Mouse (Mus musculus) forebrain, embryonic 14.5 days (tissue): ENCODE results near the gene Krtap19-2. TPM values are rescaled to one million over a fixed set of nuclear protein-coding genes. Genes with fewer than 3 reads are reported as not detected.

Experiments
- ATAC-seq: fragments of 200-750 bp; cut with Nextera tagmentation; 2 replicates; pipeline ENCODE4 v1.8.0; 2017; ENCODE audit warnings: mild to moderate bottlenecking, moderate library complexity
- DNase-seq: peaks from one replicate; pipeline ENCODE4 v3.0.0-alpha.2; 2015; ENCODE audit warnings: low spot score
- H3K27ac ChIP-seq: fragments of 300-500 bp; sonication (generic); 2 replicates; pipeline ENCODE4 v1.5.1; 2014; ENCODE audit warnings: low read depth, mild to moderate bottlenecking, control low read depth, low read length, moderate library complexity
- H3K27me3 ChIP-seq: fragments of 300-500 bp; sonication (generic); replicated peaks from 2 replicates; pipeline ENCODE4 v1.6.1; 2014; ENCODE audit warnings: low read length, control low read depth, mixed read lengths; ENCODE audit not compliant: control insufficient read depth, insufficient read depth
- H3K36me3 ChIP-seq: fragments of 300-500 bp; sonication (generic); 2 replicates; pipeline ENCODE4 v1.6.1; 2014; ENCODE audit warnings: low read length, control low read depth; ENCODE audit not compliant: control insufficient read depth, insufficient read depth
- H3K4me1 ChIP-seq: fragments of 300-500 bp; sonication (generic); 2 replicates; pipeline ENCODE4 v1.6.1; 2014; ENCODE audit warnings: antibody characterized with exemption, low read length, control low read depth; ENCODE audit not compliant: control insufficient read depth, insufficient read depth
- H3K4me2 ChIP-seq: fragments of 300-500 bp; sonication (generic); 2 replicates; pipeline ENCODE4 v1.6.1; 2014; ENCODE audit warnings: mild to moderate bottlenecking, control low read depth, low read length
- H3K4me3 ChIP-seq: fragments of 300-500 bp; sonication (generic); 2 replicates; pipeline ENCODE4 v1.5.1; 2014; ENCODE audit warnings: low read depth, low read length, control low read depth
- H3K9ac ChIP-seq: fragments of 300-500 bp; sonication (generic); 2 replicates; pipeline ENCODE4 v1.6.1; 2014; ENCODE audit warnings: mild to moderate bottlenecking, low read length, control low read depth, moderate library complexity
- H3K9me3 ChIP-seq: fragments of 300-500 bp; sonication (generic); replicated peaks from 2 replicates; pipeline ENCODE4 v1.6.1; 2016; ENCODE audit warnings: low read length, control low read depth, mixed read lengths; ENCODE audit not compliant: control insufficient read depth
- WGBS: fragments of 180-500 bp; shearing (Covaris S2); extraction: QIAGEN DNeasy Blood & Tissue Kit; methylation state at CpG from one replicate; pipeline ENCODE4 v1.1.7; 2014; 5-methylcytosine and 5-hydroxymethylcytosine counted together
- polyA plus RNA-seq: library from polyadenylated mRNA; unstranded; fragments of >200 nt; fragmentation: Nextera tagmentation; extraction: Ambion mirVana; gene quantifications from 2 replicates; pipeline ENCODE4 v1.2.1, GENCODE M21; 2014

The Krtap19-2 gene
- polyA plus RNA-seq, 1 experiment from 2014 or later = not detected

DNA sequence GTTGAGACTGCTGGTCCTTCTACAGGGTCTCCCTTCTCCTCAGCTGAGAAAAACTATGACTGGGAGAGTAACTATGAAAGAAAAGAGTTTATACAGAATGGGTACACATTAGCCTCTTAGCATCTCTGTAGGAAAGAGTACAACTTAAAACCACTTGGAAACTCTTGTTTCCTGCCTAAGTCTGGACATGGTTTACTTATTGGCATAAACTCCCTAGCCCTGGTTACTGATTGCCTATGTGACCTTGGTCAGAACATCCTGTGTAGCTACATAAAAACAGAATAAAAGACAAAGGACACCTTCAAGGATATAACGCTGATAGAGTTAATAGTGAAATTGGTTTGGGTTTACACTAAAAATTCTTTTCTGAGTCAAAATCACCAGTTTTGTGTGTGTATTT lies 26.7 kb downstream of the Krtap19-2 start:
- 92% methylated on average over 1 of the region's 1 CpGs for WGBS
- H3K4me2 ChIP-seq = no peak overlapping the region

DNA sequence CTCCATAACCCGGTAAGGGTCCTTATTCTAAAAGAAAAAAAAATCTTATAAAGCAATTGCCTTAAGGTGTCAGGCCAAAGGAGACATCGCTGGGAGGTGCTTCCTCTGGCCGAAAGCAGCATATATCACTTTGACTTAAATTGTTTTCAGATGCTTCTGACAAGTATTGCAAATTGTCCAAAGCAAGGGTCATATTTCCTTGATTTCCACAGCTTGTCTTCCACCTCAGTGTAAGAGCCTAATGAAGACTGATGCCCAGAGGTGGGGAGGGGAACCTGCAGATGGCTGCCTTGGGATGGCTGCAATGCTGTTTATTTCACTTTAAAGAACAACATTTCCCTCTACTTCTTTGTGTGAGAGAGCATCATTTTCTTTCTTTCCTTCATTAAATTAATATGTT lies 47.1 kb downstream of the Krtap19-2 start:
- Histone ChIP-seq H3K27me3 (no peaks in the 10 kb centered on the region), H3K9me3 (no peaks in the 10 kb centered on the region), H3K4me2 (no peak overlapping the region), H3K4me1 (no peaks in the 10 kb centered on the region), H3K27ac (no peak overlapping the region), H3K9ac (no peak overlapping the region), H3K36me3 (no peaks in the 10 kb centered on the region), H3K4me3 (no peak overlapping the region)
- DNase-seq = no peak
- 82% methylated on average over 3 of the region's 3 CpGs for WGBS
- no peak for ATAC-seq

More for the DNA sequence above, 26.7 kb downstream of the Krtap19-2 start:
- DNase-seq (no peak), ATAC-seq (no peak)
- H3K9ac ChIP-seq = no peak overlapping the region
- H3K27me3 ChIP-seq = no peaks in the 10 kb centered on the region
- no peak overlapping the region for H3K27ac ChIP-seq
- no peaks in the 10 kb centered on the region for H3K4me1 ChIP-seq
- H3K9me3 ChIP-seq = no peaks in the 10 kb centered on the region
- no peak overlapping the region for H3K4me3 ChIP-seq
- H3K36me3 ChIP-seq = no peaks in the 10 kb centered on the region

DNA sequence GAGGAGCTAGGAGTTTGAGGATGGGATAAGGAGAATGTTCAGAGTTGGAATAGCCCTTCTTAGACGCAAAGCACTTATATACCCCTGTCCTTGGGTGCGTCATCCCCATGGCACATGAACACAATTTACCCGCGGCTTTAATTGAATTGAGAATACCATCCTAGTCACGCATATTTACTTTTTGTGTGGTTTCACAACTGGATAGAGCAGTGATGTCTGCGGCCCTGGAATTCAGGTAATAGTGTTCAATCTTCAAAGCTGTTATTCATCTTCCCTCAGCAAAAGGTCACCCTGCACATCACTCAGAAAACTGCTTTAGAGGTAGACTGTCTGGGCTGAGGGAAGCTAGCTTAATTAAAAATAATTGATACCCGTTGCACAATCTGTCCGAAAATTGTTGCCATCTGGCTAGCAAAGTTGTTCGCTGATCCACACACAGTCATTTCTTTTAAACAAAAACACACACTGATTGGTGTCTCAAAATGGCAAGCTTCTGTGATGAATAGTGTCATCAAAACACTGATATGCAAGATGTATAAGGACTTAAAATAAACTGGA lies 47.9 kb downstream of the Krtap19-2 start, which contains the start of gene Krtap14:
Gene Krtap14, minus strand, starts transcription at position 51 of the 558 bp plus-strand sequence.
- H3K9me3 ChIP-seq = no peaks in the 10 kb centered on the region
- H3K27me3 ChIP-seq = no peaks in the 10 kb centered on the region
- no peak within 1 kb of the TSS for H3K27ac ChIP-seq

DNA sequence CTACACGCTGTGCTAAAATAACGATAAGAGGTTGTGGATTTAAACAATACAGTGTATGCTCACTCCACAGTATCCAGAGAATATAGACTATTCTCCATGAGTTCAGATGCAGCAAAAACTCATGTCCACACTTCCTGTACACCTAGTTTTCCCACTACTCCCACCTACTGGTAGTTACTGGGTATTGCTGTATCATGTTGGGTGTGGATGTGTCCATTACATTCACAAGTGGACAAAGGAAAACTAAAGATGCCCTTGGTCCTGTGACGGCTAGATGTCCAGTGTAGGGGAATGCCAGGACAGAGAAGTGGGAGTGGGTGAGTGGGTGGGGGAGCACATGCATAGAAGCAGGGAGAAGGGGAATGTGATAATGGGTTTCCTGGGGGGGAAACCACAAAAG lies 50.3 kb downstream of the Krtap19-2 start:
- no peaks in the 10 kb centered on the region for H3K36me3 ChIP-seq
- 80% methylated on average over 3 of the region's 3 CpGs for WGBS
- no peak overlapping the region for H3K4me2 ChIP-seq
- no peak overlapping the region for H3K27ac ChIP-seq
- no peak overlapping the region for H3K4me3 ChIP-seq
- no peaks in the 10 kb centered on the region for H3K9me3 ChIP-seq
- ATAC-seq = no peak
- no peaks in the 10 kb centered on the region for H3K4me1 ChIP-seq
- no peaks in the 10 kb centered on the region for H3K27me3 ChIP-seq
- peak; percentile 45 for DNase-seq
- H3K9ac ChIP-seq = no peak overlapping the region

More for the DNA sequence above, 47.9 kb downstream of the Krtap19-2 start, which contains the start of gene Krtap14:
- H3K4me3 ChIP-seq = no peak within 1 kb of the TSS
- no peak within 1 kb of the TSS for H3K9ac ChIP-seq
- ATAC-seq (peak; percentile 77), DNase-seq (peak; percentile 63)
- H3K36me3 ChIP-seq = no peaks in the 10 kb centered on the region
- H3K4me1 ChIP-seq = no peaks in the 10 kb centered on the region
- H3K4me2 ChIP-seq = no peak within 1 kb of the TSS
- WGBS = 70% methylated on average over 9 of the region's 9 CpGs

Other genes with a start within 250 kb of the Krtap19-2 start
- not detected in 2 replicates for gene 2310079G19Rik, start 246.6 kb downstream of the Krtap19-2 start, polyA plus RNA-seq
- gene Krtap26-1, start 226.5 kb downstream of the Krtap19-2 start, polyA plus RNA-seq = not detected in 2 replicates
- not detected in 2 replicates for gene Krtap27-1, start 202.6 kb downstream of the Krtap19-2 start, polyA plus RNA-seq
- not detected in 2 replicates for gene 2310061N02Rik, start 166.3 kb downstream of the Krtap19-2 start, polyA plus RNA-seq
- not detected in 2 replicates for gene Krtap13-1, start 145.4 kb downstream of the Krtap19-2 start, polyA plus RNA-seq
- not detected in 2 replicates for gene Krtap13, start 122.6 kb downstream of the Krtap19-2 start, polyA plus RNA-seq
- gene 2310034C09Rik, start 115.4 kb downstream of the Krtap19-2 start, polyA plus RNA-seq = not detected in 2 replicates
- gene 2310057N15Rik, start 100.1 kb downstream of the Krtap19-2 start, polyA plus RNA-seq = not detected in 2 replicates
- gene Gm5965, start 96.4 kb downstream of the Krtap19-2 start, polyA plus RNA-seq = not detected in 2 replicates
- gene Gm20741, start 62.0 kb downstream of the Krtap19-2 start, polyA plus RNA-seq = not detected in 2 replicates
- gene Krtap15, start 54.1 kb downstream of the Krtap19-2 start, polyA plus RNA-seq = not detected in 2 replicates
- gene Krtap14, start 48.1 kb downstream of the Krtap19-2 start, polyA plus RNA-seq = not detected in 2 replicates
- not detected in 2 replicates for gene Krtap19-1, start 4.9 kb downstream of the Krtap19-2 start, polyA plus RNA-seq
- gene Krtap19-3, start 3.8 kb upstream of the Krtap19-2 start, polyA plus RNA-seq = not detected in 2 replicates
- gene Krtap19-4, start 10.8 kb upstream of the Krtap19-2 start, polyA plus RNA-seq = not detected in 2 replicates
- not detected in 2 replicates for gene Krtap19-5, start 22.2 kb upstream of the Krtap19-2 start, polyA plus RNA-seq
- not detected in 2 replicates for gene Krtap19-9b, start 58.0 kb upstream of the Krtap19-2 start, polyA plus RNA-seq
- gene Krtap16-3, start 88.6 kb upstream of the Krtap19-2 start, polyA plus RNA-seq = not detected in 2 replicates
- not detected in 2 replicates for gene Krtap22-2, start 136.5 kb upstream of the Krtap19-2 start, polyA plus RNA-seq
- gene Gm10229, start 141.0 kb upstream of the Krtap19-2 start, polyA plus RNA-seq = not detected in 2 replicates
- not detected in 2 replicates for gene Krtap6-1, start 157.4 kb upstream of the Krtap19-2 start, polyA plus RNA-seq
- gene Gm10228, start 167.2 kb upstream of the Krtap19-2 start, polyA plus RNA-seq = not detected in 2 replicates
- not detected in 2 replicates for gene Krtap6-5, start 173.6 kb upstream of the Krtap19-2 start, polyA plus RNA-seq
- not detected in 2 replicates for gene 1110025L11Rik, start 189.7 kb upstream of the Krtap19-2 start, polyA plus RNA-seq
- gene Krtap6-3, start 209.7 kb upstream of the Krtap19-2 start, polyA plus RNA-seq = not detected in 2 replicates